ENCODE assay signal across 17 mouse cellular contexts in genomic region chr11:3297871-3298812, GRCm38 (mm10). TPM values are rescaled to one million over a fixed set of nuclear protein-coding genes. Genes with fewer than 3 reads are reported as not detected.
DNase-seq lines count a peak whose midpoint lies in the region; ATAC-seq lines count a peak whose summit lies in the region.
"Had no signal": no experiment of that assay in that cellular context is flagged by ENCODE, and none has a peak within 500 bp of the region (broad histone marks: within the 10 kb centered on the region; RNA-seq: fewer than 3 reads in every experiment).

No protein-coding gene starts in this region.

- H3K4me2 ChIP-seq in heart, embryonic 16.5 days (ENCODE audit: low read depth, low read length): no peak overlapping the region
- H3K4me2 ChIP-seq: limb, embryonic 15.5 days; midbrain, embryonic 12.5 days had no signal

- H3K9ac ChIP-seq in heart, embryonic 16.5 days (ENCODE audit: low read length): no peak overlapping the region
- H3K9ac ChIP-seq: limb, embryonic 15.5 days; midbrain, embryonic 12.5 days had no signal

- no peaks in the 10 kb centered on the region for H3K27me3 ChIP-seq in heart, embryonic 16.5 days (ENCODE audit: control insufficient read depth, insufficient read depth, low read length)
- no peaks in the 10 kb centered on the region for H3K27me3 ChIP-seq in splenic B cell, adult 2 months (ENCODE audit: control insufficient read depth, insufficient read depth, low read length, poor library complexity, severe bottlenecking)
- H3K27me3 ChIP-seq: limb, embryonic 15.5 days; midbrain, embryonic 12.5 days had no signal

- ATAC-seq in heart, embryonic 16.5 days (replicated peaks; ENCODE audit: extremely low read depth, insufficient read depth, low FRiP score): no peak
- ATAC-seq in granulocyte monocyte progenitor cell, adult 5-6 weeks (replicated peaks; ENCODE audit: poor library complexity, severe bottlenecking): peak; percentile 70
- ATAC-seq: intestine, embryonic 16.5 days had no signal

- peaks cover 35% of the 10 kb centered on the region for H3K4me1 ChIP-seq in heart, embryonic 16.5 days (ENCODE audit: control insufficient read depth, insufficient read depth, low read length)

- H3K36me3 ChIP-seq in heart, embryonic 16.5 days (ENCODE audit: control insufficient read depth, insufficient read depth): peaks cover 58% of the 10 kb centered on the region
- H3K36me3 ChIP-seq in splenic B cell, adult 2 months (ENCODE audit: control insufficient read depth, insufficient read depth, low read length, poor library complexity, severe bottlenecking): peaks cover 12% of the 10 kb centered on the region

- intact Hi-C loops in heart, postnatal 25 days (cut with DNase I): no loop called here

- H3K4me3 ChIP-seq in heart, embryonic 16.5 days (ENCODE audit: low read length): no peak overlapping the region
- H3K4me3 ChIP-seq: heart, embryonic 10.5 days; limb, embryonic 15.5 days; midbrain, embryonic 12.5 days; myocyte had no signal

- peak overlapping the region; percentile 28; the same call in 1 of the 2 replicates for H3K27ac ChIP-seq in heart, embryonic 16.5 days (ENCODE audit: low read length)
- H3K27ac ChIP-seq: heart, embryonic 10.5 days; kidney, postnatal 0 days; limb, embryonic 15.5 days; midbrain, embryonic 12.5 days had no signal

- no peaks in the 10 kb centered on the region for H3K9me3 ChIP-seq in heart, embryonic 16.5 days (replicated peaks; ENCODE audit: control insufficient read depth, low read length)
- H3K9me3 ChIP-seq: heart, embryonic 10.5 days; limb, embryonic 15.5 days; midbrain, embryonic 12.5 days had no signal

- DNase-seq in heart, postnatal 25 days (ENCODE audit: low spot score): no peak
- DNase-seq in 416B (ENCODE audit: low read depth): peak; percentile 25
- DNase-seq in splenic B cell, adult 2 months (ENCODE audit: low read depth, low spot score): peak; percentile 40
- DNase-seq in gastrocnemius, adult 18-20 months (ENCODE audit: low spot score): no peak
- no peak for DNase-seq in lung, adult 18-20 months
- DNase-seq: cerebellum, postnatal 14 days; gastrocnemius, postnatal 14 days; lung, postnatal 10 days; right cerebral cortex, postnatal 14 days had no signal

- 70% methylated on average over 10 of the region's 10 CpGs for WGBS in heart, embryonic 16.5 days

RNA-seq across cellular contexts. Expression of gene Patz1, which starts 9.5 kb away (rescaled TPM):
- 25.7 and 26.3 TPM in 2 replicates for polyA plus RNA-seq in heart, embryonic 16.5 days (2015; fragmentation: Nextera tagmentation; extraction: Ambion mirVana)
- total RNA-seq in heart, postnatal 25 days (2021): 10 to 100 TPM; 25.6 to 26.4 TPM
- total RNA-seq in granulocyte monocyte progenitor cell, adult 5-6 weeks (2014; fragmentation: Nextera tagmentation): 98.0 and 105 TPM in 2 replicates
- 65.0 and 73.9 TPM in 2 replicates for total RNA-seq in granulocyte monocyte progenitor cell, adult 5-6 weeks (2017)
- total RNA-seq in gastrocnemius, adult 18-20 months (2021): 10 to 100 TPM; 11.3 to 12.7 TPM

RNA-seq across cellular contexts. Expression of gene Drg1, which starts 31.9 kb away (rescaled TPM):
- polyA plus RNA-seq in heart, embryonic 16.5 days (2015; fragmentation: Nextera tagmentation; extraction: Ambion mirVana): 166 and 198 TPM in 2 replicates
- total RNA-seq in heart, postnatal 25 days (2021): 10 to 100 TPM; 58.0 to 65.0 TPM
- 132 and 172 TPM in 2 replicates for total RNA-seq in granulocyte monocyte progenitor cell, adult 5-6 weeks (2014; fragmentation: Nextera tagmentation)
- 229 and 265 TPM in 2 replicates for total RNA-seq in granulocyte monocyte progenitor cell, adult 5-6 weeks (2017)
- 10 to 100 TPM; 44.5 to 45.0 TPM for total RNA-seq in gastrocnemius, adult 18-20 months (2021)

RNA-seq across cellular contexts. Expression of gene Pik3ip1, which starts 32.1 kb away (rescaled TPM):
- polyA plus RNA-seq in heart, embryonic 16.5 days (2015; fragmentation: Nextera tagmentation; extraction: Ambion mirVana): 40.9 and 41.1 TPM in 2 replicates
- 10 to 100 TPM; 39.4 to 42.4 TPM for total RNA-seq in heart, postnatal 25 days (2021)
- total RNA-seq in granulocyte monocyte progenitor cell, adult 5-6 weeks (2014; fragmentation: Nextera tagmentation): 30.2 and 35.9 TPM in 2 replicates
- 44.8 and 63.1 TPM in 2 replicates for total RNA-seq in granulocyte monocyte progenitor cell, adult 5-6 weeks (2017)
- total RNA-seq in gastrocnemius, adult 18-20 months (2021): 10 to 100 TPM; 27.2 to 30.8 TPM

Comparison
In these comparisons a context has a peak if more than half of its experiments do, and no peak if none do; other contexts are left out.
1. DNase-seq: peak in 416B (single experiment) and splenic B cell, adult 2 months (single experiment); none in heart, postnatal 25 days (single experiment), gastrocnemius, adult 18-20 months (single experiment) and lung, adult 18-20 months (0 of 2).